Mouse (Mus musculus) lung, postnatal 25 days (tissue): ENCODE results near the gene Dnajb4.
"Not testable (repeated sequence)": the region's sequence is repeated elsewhere in the genome, so short reads cannot be mapped to it uniquely, and the experiment has no call there.

Experiments used
- DNase-seq: peaks from one replicate; pipeline ENCODE4 v3.0.0; 2022; ENCODE audit warnings: low spot score

Gene Dnajb4

GRCm38 (mm10) chr3:152208096-152208885, 1.8 kb downstream of the Dnajb4 start:
- no peak for DNase-seq

DNA sequence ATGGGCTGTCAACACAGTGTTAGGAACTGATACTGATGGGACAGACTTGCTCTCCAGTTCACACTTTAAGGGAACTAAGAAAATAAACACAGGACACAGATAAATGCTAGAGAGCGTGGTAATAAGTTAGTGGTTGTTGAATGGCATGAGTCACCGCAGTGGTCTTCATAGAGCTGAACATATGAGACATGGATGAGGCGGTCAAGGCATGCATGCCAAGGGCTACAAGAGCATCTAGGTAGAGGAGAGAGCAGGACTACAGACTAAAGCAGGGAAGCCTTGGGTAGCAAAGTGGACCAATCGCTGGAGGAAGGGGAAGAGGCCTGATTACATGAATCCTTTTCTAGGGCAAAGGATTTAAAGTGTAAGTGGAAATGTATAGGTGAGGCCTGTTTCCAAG, 2.9 kb downstream of the Dnajb4 start:
- no peak for DNase-seq

GRCm38 (mm10) chr3:152204577-152204976, 5.5 kb downstream of the Dnajb4 start:
- no peak for DNase-seq

GRCm38 (mm10) chr3:152203996-152204395, 6.1 kb downstream of the Dnajb4 start:
- no peak for DNase-seq

- no peak for DNase-seq
These were observed 6.7 kb downstream of the Dnajb4 start for GRCm38 (mm10) chr3:152203411-152203810.

GRCm38 (mm10) chr3:152202942-152203341, 7.2 kb downstream of the Dnajb4 start:
- DNase-seq, result no peak

DNA sequence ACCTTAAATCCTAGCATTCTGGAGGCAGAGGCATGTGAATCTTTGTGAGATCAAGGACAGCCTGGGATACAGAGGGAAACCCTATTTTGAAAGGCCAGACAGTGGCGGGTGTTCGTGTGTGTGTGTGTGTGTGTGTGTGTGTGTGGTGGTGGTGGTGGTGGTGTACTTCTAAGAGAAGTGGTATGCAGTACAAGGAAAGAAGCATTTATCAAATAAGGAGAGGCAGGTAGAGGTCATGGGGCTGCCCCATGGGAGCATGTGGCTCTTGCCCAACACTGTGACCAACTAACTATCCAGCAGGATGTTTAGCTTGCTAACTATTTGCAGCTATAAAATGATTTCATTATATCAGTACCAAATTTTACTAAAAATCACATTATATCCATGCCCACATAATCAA, 8.5 kb downstream of the Dnajb4 start:
- DNase-seq, result no peak

GRCm38 (mm10) chr3:152201181-152201580, 8.9 kb downstream of the Dnajb4 start:
- DNase-seq, result no peak

DNA sequence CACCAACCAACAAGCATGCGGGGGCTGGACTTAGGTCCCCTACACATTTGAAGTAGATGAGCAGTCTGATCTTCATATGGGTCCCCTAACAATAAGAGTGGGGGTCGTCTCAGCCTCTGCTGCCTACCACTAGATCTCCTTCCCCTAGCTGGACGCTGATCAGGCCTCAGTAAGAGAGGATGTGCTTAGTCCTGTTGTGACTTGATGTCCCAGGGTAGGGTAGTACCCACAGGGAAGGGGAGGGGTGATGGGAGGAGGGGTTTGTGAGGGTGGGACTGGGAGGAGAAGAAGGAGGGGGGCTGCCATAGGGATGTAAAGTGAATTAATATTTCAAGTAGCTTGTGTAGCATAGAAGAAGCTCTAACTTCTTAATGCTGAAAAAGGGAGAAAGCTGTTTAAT, 11.0 kb downstream of the Dnajb4 start:
- DNase-seq, result no peak

DNA sequence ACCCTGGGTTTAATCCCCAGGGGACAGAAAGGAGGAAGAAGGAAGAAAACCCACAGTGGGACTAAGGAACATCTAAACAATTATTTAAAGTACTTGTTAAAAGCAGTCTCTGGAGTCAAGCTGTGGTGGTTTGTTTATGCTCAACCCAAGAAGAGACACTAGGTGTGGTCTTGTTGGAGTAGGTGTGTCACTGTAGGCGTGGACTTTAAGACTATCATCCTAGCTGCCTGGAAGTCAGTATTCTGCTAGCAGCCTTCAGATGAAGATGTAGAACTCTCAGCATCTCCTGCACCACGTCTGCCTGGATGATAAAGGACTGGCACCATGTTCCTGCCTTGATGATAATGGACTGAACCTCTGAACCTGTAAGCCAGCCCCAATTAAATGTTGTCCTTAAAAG, 12.9 kb downstream of the Dnajb4 start:
- DNase-seq, result not testable (repeated sequence)

DNA sequence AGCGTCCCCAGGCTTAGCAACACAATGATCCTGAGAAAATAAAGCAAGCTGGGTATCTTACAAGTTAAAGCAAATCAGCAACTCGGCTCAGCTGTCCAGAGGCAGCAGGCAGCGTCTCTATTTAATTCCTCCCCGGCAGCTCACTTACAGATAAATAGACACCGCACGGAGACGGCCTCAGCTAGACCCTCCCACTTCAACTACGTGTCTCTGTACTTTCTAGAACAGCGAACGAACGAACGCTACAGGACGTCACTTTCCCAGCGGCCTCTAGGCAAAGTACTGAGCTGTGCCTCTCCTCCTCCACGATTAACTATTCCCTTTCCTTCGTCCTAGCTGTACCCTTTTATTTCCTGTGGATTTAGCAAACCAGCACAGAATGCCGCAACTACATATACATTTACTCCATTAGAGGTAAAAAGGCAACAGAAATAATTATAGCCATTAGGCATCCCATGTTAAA, 16.4 kb downstream of the Dnajb4 start:
- peak; percentile 94 for DNase-seq

DNA sequence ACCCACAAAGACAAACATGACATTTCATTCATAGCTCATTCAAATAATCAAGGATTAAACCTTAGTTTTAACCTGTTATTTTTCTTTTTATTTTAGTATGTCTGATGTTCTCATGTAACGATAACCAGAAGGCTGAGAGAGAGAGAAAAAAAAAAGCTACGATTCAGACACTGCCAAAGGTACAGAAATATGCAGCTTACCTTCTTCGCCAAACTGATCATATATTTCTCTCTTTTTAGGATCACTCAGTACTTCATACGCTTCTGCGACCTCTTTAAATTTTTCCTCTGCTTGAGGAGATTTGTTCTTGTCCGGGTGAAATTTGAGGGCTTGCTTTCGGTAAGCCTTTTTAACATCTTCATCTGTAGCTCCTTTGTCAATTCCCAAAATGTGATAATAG, 16.9 kb downstream of the Dnajb4 start:
- DNase-seq, result no peak

DNA sequence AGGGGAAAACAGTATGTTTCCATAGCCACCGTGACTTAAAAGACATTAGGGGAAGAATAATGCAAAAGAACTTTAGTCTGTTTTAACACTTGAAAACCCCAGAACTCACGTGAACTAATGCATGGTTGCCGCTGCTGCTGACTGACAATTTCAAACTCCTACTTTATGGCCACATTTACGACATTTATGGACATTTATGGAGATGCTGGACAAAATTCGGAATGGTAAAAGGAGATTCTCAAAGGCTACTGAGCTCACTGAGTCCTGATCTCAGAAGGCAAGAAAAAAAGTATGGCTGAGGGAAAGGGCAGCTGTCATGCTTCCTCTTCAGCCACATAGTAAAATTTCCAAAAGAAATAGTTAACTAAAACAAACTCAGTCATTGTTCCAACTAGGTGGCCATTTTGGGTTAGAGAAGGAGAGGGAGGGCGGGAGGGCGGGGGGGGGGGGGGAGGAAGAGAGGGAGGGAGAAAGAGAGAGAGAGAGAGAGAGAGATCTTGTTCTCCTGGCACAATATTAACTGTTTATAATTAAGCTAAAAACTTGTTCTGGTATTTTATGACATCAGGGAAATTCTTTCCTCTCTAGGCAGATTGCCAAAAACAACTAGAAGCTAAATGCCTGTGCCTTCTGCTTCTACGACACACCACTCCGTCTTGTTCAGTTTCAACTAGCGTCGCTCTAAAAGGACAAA, 17.7 kb downstream of the Dnajb4 start:
- peak; percentile 64 for DNase-seq

- peak; percentile 91 for DNase-seq
These were observed 18.3 kb downstream of the Dnajb4 start for GRCm38 (mm10) chr3:152191791-152192237.

DNA sequence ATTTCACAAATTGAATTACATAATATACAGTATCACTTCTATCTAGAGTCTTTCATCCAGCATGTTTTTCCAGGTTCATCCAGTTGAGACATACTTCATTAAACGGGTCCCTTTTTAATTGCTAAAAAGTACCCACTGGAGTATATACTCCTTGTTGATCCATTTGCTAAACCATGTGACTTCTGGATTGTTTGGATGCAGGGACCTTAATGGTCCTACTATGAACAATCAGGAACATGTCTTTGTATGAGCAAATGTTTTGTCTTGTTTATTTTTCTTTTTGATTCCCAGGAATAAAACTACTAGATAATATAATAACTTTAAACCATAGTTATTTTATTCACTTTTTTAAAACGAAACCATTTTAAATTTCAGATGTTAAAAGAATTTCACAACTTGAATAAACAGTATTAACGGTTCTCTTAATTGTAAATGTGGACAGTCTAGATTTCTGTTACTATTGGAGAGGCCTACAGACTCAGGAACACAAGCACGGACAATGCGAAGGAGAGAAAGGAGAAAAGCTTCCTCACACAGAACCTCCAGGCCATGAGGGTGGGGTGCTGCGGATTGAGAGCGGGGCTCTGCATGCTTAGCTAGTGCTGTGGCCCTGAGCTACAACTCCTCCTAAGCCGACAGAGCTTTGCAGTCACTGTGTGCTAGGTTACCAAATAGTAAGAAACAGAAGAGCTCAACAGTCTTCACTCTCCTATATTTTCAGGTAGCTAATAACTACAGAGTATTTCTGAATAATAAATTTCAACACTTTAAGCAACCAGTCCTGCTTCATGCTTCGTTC, 19.2 kb downstream of the Dnajb4 start:
- no peak for DNase-seq

- DNase-seq, result peak; percentile 21
These were observed 20.8 kb downstream of the Dnajb4 start for GRCm38 (mm10) chr3:152189306-152189705.

GRCm38 (mm10) chr3:152186106-152186505, 24.0 kb downstream of the Dnajb4 start:
- DNase-seq, result no peak

GRCm38 (mm10) chr3:152183522-152183921, 26.6 kb downstream of the Dnajb4 start:
- DNase-seq, result no peak

DNA sequence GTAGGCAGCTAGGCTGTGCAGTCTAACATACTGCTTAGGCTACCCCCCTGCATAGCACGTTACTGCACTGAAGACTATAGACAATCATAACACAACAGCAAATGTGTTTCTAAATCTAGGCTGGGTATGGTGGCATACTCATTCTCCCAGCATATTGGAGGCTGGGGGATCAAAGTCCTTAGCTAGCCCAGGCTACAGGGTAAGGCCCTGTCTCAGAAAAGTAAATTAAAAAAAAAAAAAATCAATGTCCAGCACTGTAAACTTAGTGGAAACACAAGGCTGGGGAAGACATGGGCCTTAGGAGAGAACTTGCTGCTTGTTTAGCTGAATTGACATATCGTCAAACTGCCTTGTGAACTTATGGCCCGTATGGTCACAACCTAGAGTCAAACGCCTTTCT, 29.5 kb downstream of the Dnajb4 start:
- DNase-seq, result no peak

DNA sequence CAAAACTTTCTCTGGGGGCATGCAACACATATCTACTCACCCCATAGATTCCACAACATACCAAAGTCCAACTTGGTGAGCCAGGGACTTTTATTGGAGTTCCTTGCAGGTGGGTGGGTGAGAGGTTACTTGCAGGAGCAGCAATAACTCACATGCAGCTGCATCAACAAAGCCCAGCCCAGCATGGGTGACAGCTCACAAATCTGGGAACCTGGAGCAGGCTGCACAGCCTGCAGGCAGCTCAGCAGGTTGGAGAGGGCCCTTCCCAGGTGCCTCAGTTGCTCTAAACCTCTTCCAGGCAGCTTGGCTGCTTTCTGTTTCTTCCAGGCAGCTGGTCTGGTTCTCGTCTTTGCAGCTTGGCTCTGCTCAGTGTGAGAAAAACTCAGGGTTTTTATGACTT, 30.8 kb downstream of the Dnajb4 start:
- DNase-seq, result no peak

- no peak for DNase-seq
These were observed 31.3 kb downstream of the Dnajb4 start for GRCm38 (mm10) chr3:152178816-152179215.

DNA sequence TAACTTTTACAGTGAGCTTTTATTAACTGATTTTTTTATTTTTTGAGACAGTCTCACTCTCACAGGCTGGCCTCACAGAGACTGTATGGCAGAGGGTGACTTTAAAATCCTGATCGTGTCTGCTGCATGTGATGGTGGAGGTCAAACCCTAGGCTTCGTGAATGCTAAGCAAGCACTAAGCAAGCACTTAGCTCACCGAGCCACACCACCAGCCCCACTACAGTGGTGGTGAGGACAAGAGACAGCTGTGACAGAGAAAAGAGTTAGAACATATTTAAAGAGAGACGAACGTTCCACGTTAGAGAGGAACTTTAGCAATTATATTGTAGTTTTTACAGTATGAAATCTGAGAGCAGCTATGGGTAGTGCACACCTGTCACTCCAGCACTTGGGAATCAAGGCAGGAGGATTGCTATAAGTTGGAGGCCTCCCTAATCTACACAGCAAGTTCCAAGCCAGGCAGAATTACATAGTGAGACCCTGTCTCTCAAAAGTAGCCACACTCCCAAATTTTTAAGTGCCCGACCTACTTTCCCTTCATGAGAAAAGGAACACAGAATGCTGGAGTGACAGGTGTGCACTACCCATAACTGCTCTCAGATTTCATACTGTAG, 37.7 kb downstream of the Dnajb4 start:
- no peak for DNase-seq
